Comparison of ENCODE assay signal across 10 mouse cellular contexts in genomic region chr8:128092826-128093225, GRCm38 (mm10).
DNase-seq lines count a peak whose midpoint lies in the region; ATAC-seq and TF ChIP-seq lines count a peak whose summit lies in the region.
"Had no signal": no experiment of that assay in that cellular context is flagged by ENCODE, and none has a peak within 500 bp of the region (broad histone marks: within the 10 kb centered on the region; RNA-seq: fewer than 3 reads in every experiment).

No protein-coding gene starts in this region.

- no peak for ATAC-seq in cerebellum, adult (ENCODE audit: insufficient number of reproducible peaks, low FRiP score, low TSS enrichment)
- ATAC-seq: forebrain, embryonic 13.5 days had no signal

- DNase-seq in gastrocnemius, adult 18-20 months (ENCODE audit: low spot score), result peak; percentile 14
- no peak for DNase-seq in gastrocnemius, adult 8-10 months (ENCODE audit: low spot score in 2 of 2)
- DNase-seq in lung, postnatal 10 days, result peak; percentile 34
- DNase-seq in lung, postnatal 25 days (ENCODE audit: low spot score), result no peak
- DNase-seq in brain, embryonic 14.5 days (ENCODE audit: low read depth), result peak; percentile 25
- peak; percentile 26 for DNase-seq in layer of hippocampus, adult 9-10 months (ENCODE audit: low spot score)
- no peak for DNase-seq in left cerebral cortex, postnatal 25 days (ENCODE audit: low spot score in 2 of 2)
- DNase-seq: thymus, postnatal 36 days had no signal

- no peak for TF ChIP-seq POLR2A in brain, embryonic 14.5 days (IDR thresholded peaks at IDR 0.05; ENCODE audit: borderline replicate concordance, extremely low read depth, insufficient read depth, insufficient read length, poor library complexity, severe bottlenecking)

- no peak for TF ChIP-seq CTCF in brain, embryonic 14.5 days (IDR thresholded peaks at IDR 0.05; ENCODE audit: borderline replicate concordance, extremely low read depth, insufficient read depth, insufficient read length)

- intact Hi-C loops in left cerebral cortex, postnatal 25 days (cut with DNase I), result no loop called here

Comparison
In these comparisons a context has a peak if more than half of its experiments do, and no peak if none do; other contexts are left out.
1. DNase-seq: peak in gastrocnemius, adult 18-20 months (single experiment), lung, postnatal 10 days (single experiment), brain, embryonic 14.5 days (single experiment) and layer of hippocampus, adult 9-10 months (single experiment); none in gastrocnemius, adult 8-10 months (0 of 2), lung, postnatal 25 days (single experiment) and left cerebral cortex, postnatal 25 days (0 of 2).